ENCODE assay signal across 9 mouse cellular contexts in the genomic region with DNA sequence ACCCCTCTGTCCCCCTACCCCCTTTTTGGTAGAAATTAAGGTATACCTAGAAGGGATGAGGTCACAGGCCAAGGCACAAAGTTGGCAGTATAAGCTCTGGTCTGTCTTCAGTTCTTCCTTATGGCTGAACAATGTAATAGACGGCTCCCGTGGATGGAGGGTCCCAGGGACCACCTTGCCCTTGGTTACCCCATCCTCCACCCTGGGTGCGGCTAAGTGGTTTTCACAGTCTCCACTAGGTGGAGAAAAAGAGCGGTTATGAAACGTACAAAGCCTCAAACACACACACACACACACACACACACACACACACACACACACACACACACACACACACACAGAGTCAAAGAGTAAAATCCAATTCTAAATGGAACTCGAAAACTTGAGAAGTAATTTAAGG.
DNase-seq lines count a peak whose midpoint lies in the region; ATAC-seq and TF ChIP-seq lines count a peak whose summit lies in the region.
"Had no signal": no experiment of that assay in that cellular context is flagged by ENCODE, and none has a peak within 500 bp of the region (broad histone marks: within the 10 kb centered on the region; RNA-seq: fewer than 3 reads in every experiment).

No protein-coding gene starts in this region.

- peak; percentile 33 for DNase-seq in hindbrain, embryonic 10.5 days (ENCODE audit: low spot score)
- DNase-seq in hindbrain, embryonic 14.5 days (ENCODE audit: low spot score) = no peak
- DNase-seq in lung, postnatal 0 days (ENCODE audit: low spot score) = no peak
- DNase-seq in lung, adult 18-20 months = no peak
- peak; percentile 61 for DNase-seq in embryo, embryonic 11 days
- peak; percentile 58 for DNase-seq in hindbrain, postnatal 0 days (ENCODE audit: low spot score)
- DNase-seq in left cerebral cortex, adult 2 months (ENCODE audit: extremely low spot score in 1 of 2, low spot score in 2 of 2) = no peak
- DNase-seq in left cerebral cortex, adult 18-20 months (ENCODE audit: low spot score in 2 of 2) = no peak

- ATAC-seq in hindbrain, embryonic 14.5 days (ENCODE audit: low FRiP score) = no peak
- no peak for ATAC-seq in lung, postnatal 0 days
- no peak for ATAC-seq in hindbrain, postnatal 0 days
- ATAC-seq: liver, embryonic 12.5 days had no signal

- intact Hi-C loops in left cerebral cortex, adult 2 months (cut with DNase I) = no loop called here

- WGBS in hindbrain, embryonic 10.5 days = 50% methylated on average over 6 of the region's 6 CpGs
- 41% methylated on average over 6 of the region's 6 CpGs for WGBS in hindbrain, embryonic 14.5 days
- 54% methylated on average over 6 of the region's 6 CpGs for WGBS in lung, postnatal 0 days
- 37% methylated on average over 6 of the region's 6 CpGs for WGBS in hindbrain, postnatal 0 days

- H3K4me1 ChIP-seq in hindbrain, embryonic 10.5 days (replicated peaks) = peaks cover 13% of the 10 kb centered on the region
- no peaks in the 10 kb centered on the region; the same call in 1 of the 2 replicates for H3K4me1 ChIP-seq in hindbrain, embryonic 14.5 days (replicated peaks; ENCODE audit: control insufficient read depth, insufficient read depth, low read length)
- H3K4me1 ChIP-seq in lung, postnatal 0 days (ENCODE audit: insufficient read depth, low read depth, low read length) = no peaks in the 10 kb centered on the region
- H3K4me1 ChIP-seq in hindbrain, postnatal 0 days (ENCODE audit: insufficient read depth, low read length) = no peaks in the 10 kb centered on the region
- H3K4me1 ChIP-seq: liver, embryonic 12.5 days had no signal

- H3K27me3 ChIP-seq in hindbrain, embryonic 10.5 days (ENCODE audit: insufficient read depth, poor library complexity, severe bottlenecking) = peaks cover 7% of the 10 kb centered on the region; the same call in 1 of the 2 replicates
- no peaks in the 10 kb centered on the region for H3K27me3 ChIP-seq in hindbrain, embryonic 14.5 days (ENCODE audit: control insufficient read depth, insufficient read depth, low read length)
- no peaks in the 10 kb centered on the region for H3K27me3 ChIP-seq in lung, postnatal 0 days (replicated peaks; ENCODE audit: insufficient read depth, low read length)
- H3K27me3 ChIP-seq in hindbrain, postnatal 0 days (ENCODE audit: insufficient read depth, low read length) = no peaks in the 10 kb centered on the region

- H3K9me3 ChIP-seq in hindbrain, embryonic 10.5 days = no peaks in the 10 kb centered on the region
- H3K9me3 ChIP-seq in hindbrain, embryonic 14.5 days (ENCODE audit: control insufficient read depth, low read length) = no peaks in the 10 kb centered on the region
- H3K9me3 ChIP-seq in lung, postnatal 0 days (ENCODE audit: low read length) = no peaks in the 10 kb centered on the region
- H3K9me3 ChIP-seq in hindbrain, postnatal 0 days (ENCODE audit: low read length) = no peaks in the 10 kb centered on the region
- H3K9me3 ChIP-seq: liver, embryonic 12.5 days had no signal

- H3K4me2 ChIP-seq in hindbrain, embryonic 14.5 days (replicated peaks) = no peak overlapping the region
- no peak overlapping the region for H3K4me2 ChIP-seq in lung, postnatal 0 days (replicated peaks; ENCODE audit: low read depth, low read length)
- no peak overlapping the region for H3K4me2 ChIP-seq in hindbrain, postnatal 0 days (ENCODE audit: low read depth, low read length)
- H3K4me2 ChIP-seq: liver, embryonic 12.5 days had no signal

- no peak for TF ChIP-seq EP300 in lung, postnatal 0 days (IDR thresholded peaks at IDR 0.05)

- no peaks in the 10 kb centered on the region for H3K36me3 ChIP-seq in hindbrain, embryonic 10.5 days
- H3K36me3 ChIP-seq in hindbrain, embryonic 14.5 days (replicated peaks; ENCODE audit: control insufficient read depth, insufficient read depth) = no peaks in the 10 kb centered on the region
- no peaks in the 10 kb centered on the region for H3K36me3 ChIP-seq in lung, postnatal 0 days (ENCODE audit: insufficient read depth, low read length)
- no peaks in the 10 kb centered on the region for H3K36me3 ChIP-seq in hindbrain, postnatal 0 days (ENCODE audit: insufficient read depth, low read length)
- H3K36me3 ChIP-seq: liver, embryonic 12.5 days had no signal

- no peak overlapping the region for H3K4me3 ChIP-seq in hindbrain, embryonic 10.5 days
- no peak overlapping the region for H3K4me3 ChIP-seq in hindbrain, embryonic 14.5 days (replicated peaks; ENCODE audit: low read length)
- no peak overlapping the region for H3K4me3 ChIP-seq in lung, postnatal 0 days (ENCODE audit: low read depth, low read length)
- no peak overlapping the region for H3K4me3 ChIP-seq in hindbrain, postnatal 0 days (ENCODE audit: low read length)
- no peak overlapping the region for H3K4me3 ChIP-seq in left cerebral cortex, adult 2 months
- H3K4me3 ChIP-seq: liver, embryonic 12.5 days had no signal

- no peak overlapping the region for H3K9ac ChIP-seq in hindbrain, embryonic 14.5 days
- no peak overlapping the region for H3K9ac ChIP-seq in lung, postnatal 0 days (replicated peaks; ENCODE audit: low read depth)
- no peak overlapping the region for H3K9ac ChIP-seq in hindbrain, postnatal 0 days (replicated peaks; ENCODE audit: low read length)
- H3K9ac ChIP-seq: liver, embryonic 12.5 days had no signal

- no peak overlapping the region for H3K27ac ChIP-seq in hindbrain, embryonic 10.5 days
- H3K27ac ChIP-seq in hindbrain, embryonic 14.5 days = no peak overlapping the region
- H3K27ac ChIP-seq in lung, postnatal 0 days (ENCODE audit: low read length) = no peak overlapping the region
- no peak overlapping the region for H3K27ac ChIP-seq in hindbrain, postnatal 0 days
- H3K27ac ChIP-seq in left cerebral cortex, adult 2 months = no peak overlapping the region
- H3K27ac ChIP-seq: liver, embryonic 12.5 days had no signal

- peak; percentile 46; the same call in 1 of the 2 replicates for TF ChIP-seq CTCF in lung, postnatal 0 days (IDR thresholded peaks at IDR 0.05)
- peak; percentile 60 for TF ChIP-seq CTCF in hindbrain, postnatal 0 days (IDR thresholded peaks at IDR 0.05; ENCODE audit: low read depth)
- no peak; the same call in none of the 2 replicates for TF ChIP-seq CTCF in left cerebral cortex, adult 2 months (IDR thresholded peaks at IDR 0.05)

Comparison
In these comparisons a context has a peak if more than half of its experiments do, and no peak if none do; other contexts are left out.
1. DNase-seq: peak in hindbrain, embryonic 10.5 days (single experiment), embryo, embryonic 11 days (single experiment) and hindbrain, postnatal 0 days (single experiment); none in hindbrain, embryonic 14.5 days (single experiment), lung, postnatal 0 days (single experiment), lung, adult 18-20 months (0 of 2), left cerebral cortex, adult 2 months (0 of 2) and left cerebral cortex, adult 18-20 months (0 of 2).